Mouse (Mus musculus) ES-E14 (cell line): ENCODE data around the gene Tmem179b. TPM values are rescaled to one million over a fixed set of nuclear protein-coding genes. Genes with fewer than 3 reads are reported as not detected.

ENCODE experiments used
- DNase-seq: peaks from one replicate; pipeline ENCODE4 v3.0.0-alpha.2; 2013; ENCODE audit warnings: low read depth, low spot score
- H3K27ac ChIP-seq: 2 replicates; pipeline ENCODE4 v1.5.1; 2012; ENCODE audit warnings: low read depth, mild to moderate bottlenecking, low read length, moderate library complexity, mixed read lengths; ENCODE audit not compliant: poor library complexity, insufficient read depth, severe bottlenecking
- H3K36me3 ChIP-seq: 2 replicates; pipeline ENCODE4 v1.6.1; 2012; ENCODE audit warnings: mild to moderate bottlenecking, low read length, moderate library complexity, mixed read lengths; ENCODE audit not compliant: control insufficient read depth, poor library complexity, insufficient read depth, severe bottlenecking
- H3K4me1 ChIP-seq, 2 experiments: fragments of 150-350 bp in 1 of 2; sonication (generic) in 1 of 2; 2 replicates each; pipeline ENCODE4 v1.6.1; 2012; ENCODE audit warnings: low read length in 2 of 2, mild to moderate bottlenecking in 1 of 2, mixed read lengths in 1 of 2; ENCODE audit not compliant: control insufficient read depth in 2 of 2, insufficient read depth in 2 of 2, poor library complexity in 1 of 2
- H3K4me3 ChIP-seq, 2 experiments: fragments of 150-350 bp in 1 of 2; sonication (generic) in 1 of 2; 2 replicates each; pipeline ENCODE4 v1.5.1; 2012; ENCODE audit warnings: low read length in 2 of 2, low read depth in 1 of 2, mild to moderate bottlenecking in 1 of 2, mixed read lengths in 1 of 2; ENCODE audit not compliant: insufficient read depth in 1 of 2, poor library complexity in 1 of 2, severe bottlenecking in 1 of 2
- H3K9ac ChIP-seq: 2 replicates; pipeline ENCODE4 v1.6.1; 2012; ENCODE audit warnings: low read depth, mild to moderate bottlenecking, low read length, mixed read lengths; ENCODE audit not compliant: poor library complexity, insufficient read depth, severe bottlenecking
- H3K9me3 ChIP-seq: fragments of 150-350 bp; sonication (generic); 2 replicates; pipeline ENCODE4 v1.6.1; 2012; ENCODE audit warnings: low read depth, mild to moderate bottlenecking, low read length; ENCODE audit not compliant: control insufficient read depth, insufficient read depth
- CHD2 ChIP-seq: IDR thresholded peaks from 2 replicates; pipeline ENCODE4 v1.6.1; 2014; ENCODE audit warnings: mild to moderate bottlenecking, low read depth, low read length, inconsistent platforms
- HCFC1 ChIP-seq: IDR thresholded peaks from 2 replicates; pipeline ENCODE4 v1.6.1; 2012; ENCODE audit warnings: low read length, inconsistent platforms, borderline replicate concordance; ENCODE audit not compliant: insufficient read depth
- MAFK ChIP-seq: IDR thresholded peaks from 2 replicates; pipeline ENCODE4 v1.6.1; 2014; ENCODE audit warnings: mild to moderate bottlenecking, low read depth, low read length, inconsistent platforms; ENCODE audit not compliant: insufficient read depth
- ZC3H11A ChIP-seq: IDR thresholded peaks from 2 replicates; pipeline ENCODE4 v1.6.1; 2012; ENCODE audit warnings: low read depth, mild to moderate bottlenecking, inconsistent platforms, low read length, borderline replicate concordance
- ZNF384 ChIP-seq: IDR thresholded peaks from 2 replicates; pipeline ENCODE4 v1.6.1; 2012; ENCODE audit warnings: low read depth, low read length, inconsistent platforms
- in situ Hi-C, 2 experiments: fragments of 600-800 bp; cut with MboI; formaldehyde crosslinking; loops; one replicate each; pipeline ENCODE4 v1.15.1; 2025; ENCODE audit warnings: low sequenced_read_pairs in 2 of 2, inconsistent platforms in 1 of 2; ENCODE audit not compliant: unreplicated experiment in 2 of 2
- total RNA-seq: library from RNA; depleted of rRNA; stranded (reverse); fragments of 300-350 nt; gene quantifications from 2 replicates; pipeline ENCODE4 v1.2.3, GENCODE M21; 2012

Gene Tmem179b
- total RNA-seq, 1 experiment, result 45.9 TPM

- H3K4me1 ChIP-seq, result no peaks in the 10 kb centered on the region
- no peaks in the 10 kb centered on the region for H3K9me3 ChIP-seq
- in situ Hi-C loops, result no loop called here
- H3K4me3 ChIP-seq, result no peak overlapping the region
- no peak for DNase-seq
- no peak for TF ChIP-seq MAFK
- TF ChIP-seq ZNF384, result no peak
- no peak for TF ChIP-seq ZC3H11A
- TF ChIP-seq HCFC1, result no peak
- no peak for TF ChIP-seq CHD2
- H3K9ac ChIP-seq, result no peak overlapping the region
- peaks cover 23% of the 10 kb centered on the region for H3K36me3 ChIP-seq
- no peak overlapping the region for H3K27ac ChIP-seq
Measured at GRCm38 (mm10) chr19:8760757-8761156, 13.5 kb downstream of the Tmem179b start.

GRCm38 (mm10) chr19:8758899-8759298 is 15.4 kb downstream of the Tmem179b start:
- DNase-seq, result no peak
- H3K9ac ChIP-seq, result no peak overlapping the region
- no peaks in the 10 kb centered on the region for H3K9me3 ChIP-seq
- H3K36me3 ChIP-seq, result peaks cover 16% of the 10 kb centered on the region
- TF ChIP-seq HCFC1, result no peak
- no peak for TF ChIP-seq CHD2
- no peak for TF ChIP-seq MAFK
- TF ChIP-seq ZC3H11A, result no peak
- TF ChIP-seq ZNF384, result no peak
- in situ Hi-C loops, result no loop called here
- H3K27ac ChIP-seq, result no peak overlapping the region
- H3K4me3 ChIP-seq, result no peak overlapping the region
- H3K4me1 ChIP-seq, result no peaks in the 10 kb centered on the region

DNA sequence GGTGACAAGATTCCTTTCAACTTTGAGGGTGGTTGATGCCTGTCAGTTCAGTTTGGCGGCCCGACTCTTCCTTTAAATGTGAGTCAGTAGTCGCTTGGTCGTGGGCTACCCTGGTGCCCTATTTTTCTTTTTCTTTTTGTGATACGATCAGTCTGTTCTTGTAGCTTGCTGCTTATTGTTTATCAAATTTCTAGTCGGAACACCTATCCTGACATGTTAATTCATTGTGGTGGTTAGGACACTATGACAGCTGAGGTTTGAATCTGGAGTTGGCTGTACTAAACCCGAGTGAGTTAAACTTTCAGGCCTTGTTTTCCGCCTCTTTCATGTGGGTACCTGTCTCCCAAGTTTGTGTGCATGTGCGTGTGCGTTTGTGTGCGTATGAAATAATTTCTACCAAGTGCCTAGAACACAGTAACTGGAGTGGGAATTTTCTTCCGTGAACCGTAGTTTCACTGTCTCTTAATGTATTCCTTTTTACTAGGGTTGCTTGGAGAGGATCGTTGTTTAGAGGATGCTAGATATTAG is 16.7 kb downstream of the Tmem179b start:
- H3K4me1 ChIP-seq, result no peaks in the 10 kb centered on the region
- peaks cover 12% of the 10 kb centered on the region for H3K36me3 ChIP-seq
- peak overlapping the region; percentile 93 to 95 for H3K4me3 ChIP-seq
- peak overlapping the region; percentile 89; the same call in 1 of the 2 replicates for H3K27ac ChIP-seq
- no peak for TF ChIP-seq MAFK
- no peak for TF ChIP-seq ZC3H11A
- no peak for TF ChIP-seq HCFC1
- TF ChIP-seq CHD2, result no peak
- no peak for TF ChIP-seq ZNF384
- DNase-seq, result no peak
- in situ Hi-C loops, result no loop called here
- H3K9me3 ChIP-seq, result no peaks in the 10 kb centered on the region
- H3K9ac ChIP-seq, result peak overlapping the region; percentile 96

DNA sequence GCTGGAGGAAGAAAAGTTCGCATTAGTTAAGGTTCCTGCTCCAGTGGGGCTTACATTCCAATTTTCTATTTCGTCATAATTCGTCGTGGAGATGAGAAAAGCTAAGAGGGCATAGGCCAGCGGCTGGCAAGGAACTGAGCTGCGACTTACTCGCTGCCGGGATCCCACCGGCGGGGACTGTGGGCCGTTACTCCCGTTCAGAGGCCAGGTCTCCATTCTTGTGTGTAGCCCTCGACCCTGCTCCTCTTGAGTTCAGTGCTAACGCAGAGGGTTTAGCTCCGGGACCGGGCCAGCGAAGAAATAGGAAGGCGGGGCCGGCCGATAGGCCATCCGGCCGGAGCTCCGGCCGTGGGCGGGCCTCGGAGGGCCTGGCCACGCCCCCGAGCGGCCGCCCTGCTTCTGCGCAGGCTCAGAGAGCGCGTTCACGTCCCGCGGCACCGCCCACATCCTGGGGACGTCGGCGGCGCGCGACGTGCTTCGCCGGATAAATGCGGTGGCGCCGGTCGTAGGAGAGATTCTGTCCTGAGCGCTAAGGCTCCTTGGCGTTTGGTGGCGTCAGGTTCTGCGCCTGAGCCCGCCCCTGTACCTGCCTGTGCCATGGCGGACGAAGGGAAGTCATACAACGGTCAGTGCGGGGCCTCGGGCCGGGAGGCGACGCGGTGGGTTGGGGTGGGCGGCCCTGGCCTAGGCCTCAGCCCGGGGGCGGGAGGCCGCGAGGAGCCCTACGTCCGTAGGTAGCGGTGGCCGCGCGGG is 17.5 kb downstream of the Tmem179b start, which contains the start of gene Nxf1:
Gene Nxf1 (plus strand): TSS at position 439 of the 753 bp plus-strand sequence.
- in situ Hi-C loops, result no loop called here
- peak within 1 kb of the TSS; percentile 96 for H3K9ac ChIP-seq
- TF ChIP-seq MAFK (no peak), ZNF384 (no peak), CHD2 (no peak), ZC3H11A (no peak), HCFC1 (no peak; the same call in 1 of the 2 replicates)
- no peaks in the 10 kb centered on the region for H3K9me3 ChIP-seq
- H3K4me3 ChIP-seq, result peak within 1 kb of the TSS; percentile 93 to 95
- no peaks in the 10 kb centered on the region for H3K4me1 ChIP-seq
- DNase-seq, result peak; percentile 86
- H3K27ac ChIP-seq, result peak within 1 kb of the TSS; percentile 89
- H3K36me3 ChIP-seq, result peaks cover 12% of the 10 kb centered on the region
